Mouse (Mus musculus) MEL (cell line): ENCODE results near the gene 9530003J23Rik. TPM values are rescaled to one million over a fixed set of nuclear protein-coding genes. Genes with fewer than 3 reads are reported as not detected.
"Not testable (repeated sequence)": the region's sequence is repeated elsewhere in the genome, so short reads cannot be mapped to it uniquely, and the experiment has no call there.

Source experiments
- DNase-seq: peaks from one replicate; pipeline ENCODE4 v3.0.0; 2011; ENCODE audit warnings: low read depth, low spot score
- H3K27ac ChIP-seq: 2 replicates; pipeline ENCODE4 v1.5.1; 2012; ENCODE audit warnings: low read depth, mild to moderate bottlenecking, control low read depth, low read length, moderate library complexity; ENCODE audit not compliant: control insufficient read depth
- H3K27me3 ChIP-seq, 2 experiments: fragments of 150-350 bp in 1 of 2; sonication (generic) in 1 of 2; 2 replicates each; pipeline ENCODE4 v1.6.1; 2012; ENCODE audit warnings: low read length in 2 of 2, mild to moderate bottlenecking in 2 of 2, improper control_type of control experiment in 1 of 2, moderate library complexity in 1 of 2; ENCODE audit not compliant: insufficient read depth in 2 of 2, control insufficient read depth in 1 of 2
- H3K36me3 ChIP-seq, 2 experiments: 2 replicates each; pipeline ENCODE4 v1.6.1; 2012 to 2014; ENCODE audit warnings: low read length in 2 of 2, improper control_type of control experiment in 1 of 2, inconsistent platforms in 1 of 2, mild to moderate bottlenecking in 1 of 2; ENCODE audit not compliant: insufficient read depth in 2 of 2, control insufficient read depth in 1 of 2
- H3K4me1 ChIP-seq, 2 experiments: fragments of 150-350 bp in 1 of 2; sonication (generic) in 1 of 2; 2 replicates each; pipeline ENCODE4 v1.6.1; 2012; ENCODE audit warnings: low read length in 2 of 2, improper control_type of control experiment in 1 of 2, mild to moderate bottlenecking in 1 of 2; ENCODE audit not compliant: insufficient read depth in 2 of 2, control insufficient read depth in 1 of 2
- H3K4me3 ChIP-seq, 2 experiments: fragments of 150-350 bp in 1 of 2; sonication (generic) in 1 of 2; 2 replicates each; pipeline ENCODE4 v1.5.1; 2012; ENCODE audit warnings: low read depth in 2 of 2, low read length in 2 of 2, mild to moderate bottlenecking in 2 of 2, moderate library complexity in 2 of 2, control low read depth in 1 of 2, improper control_type of control experiment in 1 of 2; ENCODE audit not compliant: control insufficient read depth in 1 of 2, insufficient read depth in 1 of 2
- H3K79me2 ChIP-seq: 2 replicates; pipeline ENCODE4 v1.6.1; 2012; ENCODE audit warnings: mild to moderate bottlenecking, low read length, moderate library complexity; ENCODE audit not compliant: control insufficient read depth, poor library complexity, insufficient read depth
- H3K9ac ChIP-seq: 2 replicates; pipeline ENCODE4 v1.6.1; 2012; ENCODE audit warnings: low read depth, mild to moderate bottlenecking, control low read depth, low read length, moderate library complexity; ENCODE audit not compliant: control insufficient read depth, poor library complexity, severe bottlenecking
- H3K9me3 ChIP-seq: fragments of 150-350 bp; sonication (generic); replicated peaks from 2 replicates; pipeline ENCODE4 v1.6.1; 2012; ENCODE audit warnings: mild to moderate bottlenecking, low read length, improper control_type of control experiment, moderate library complexity; ENCODE audit not compliant: insufficient read depth
- BHLHE40 ChIP-seq: IDR thresholded peaks from 2 replicates; pipeline ENCODE4 v1.6.1; 2012; ENCODE audit warnings: low read depth, mild to moderate bottlenecking, inconsistent platforms, low read length, improper control_type of control experiment, borderline replicate concordance
- CHD2 ChIP-seq: IDR thresholded peaks from 2 replicates; pipeline ENCODE4 v1.6.1; 2011; ENCODE audit warnings: low read length, improper control_type of control experiment
- CTCF ChIP-seq, 3 experiments: IDR thresholded peaks in 2 of 3; conservative IDR thresholded peaks in 1 of 3; 2 replicates each; pipeline ENCODE4 v1.5.1; 2011 to 2012; ENCODE audit warnings: low read length in 3 of 3, low read depth in 2 of 3, mild to moderate bottlenecking in 2 of 3, improper control_type of control experiment in 1 of 3, inconsistent platforms in 1 of 3, mixed read lengths in 1 of 3, moderate library complexity in 1 of 3; ENCODE audit not compliant: control insufficient read depth in 1 of 3, insufficient read depth in 1 of 3, poor library complexity in 1 of 3, severe bottlenecking in 1 of 3
- ETS1 ChIP-seq: IDR thresholded peaks from 2 replicates; pipeline ENCODE4 v1.6.1; 2012; ENCODE audit warnings: low read depth, mild to moderate bottlenecking, inconsistent platforms, low read length, improper control_type of control experiment, moderate library complexity
- HCFC1 ChIP-seq: IDR thresholded peaks from 2 replicates; pipeline ENCODE4 v1.6.1; 2012; ENCODE audit warnings: low read depth, mild to moderate bottlenecking, inconsistent platforms, low read length, improper control_type of control experiment, moderate library complexity
- MAX ChIP-seq: IDR thresholded peaks from 2 replicates; pipeline ENCODE4 v1.6.1; 2011; ENCODE audit warnings: low read length, improper control_type of control experiment
- MXI1 ChIP-seq: IDR thresholded peaks from 2 replicates; pipeline ENCODE4 v1.6.1; 2011; ENCODE audit warnings: mild to moderate bottlenecking, low read depth, low read length, improper control_type of control experiment
- MYC ChIP-seq: IDR thresholded peaks from 2 replicates; pipeline ENCODE4 v1.6.1; 2011; ENCODE audit warnings: low read depth, mild to moderate bottlenecking, low read length, improper control_type of control experiment, moderate library complexity
- NRF1 ChIP-seq: IDR thresholded peaks from 2 replicates; pipeline ENCODE4 v1.6.1; 2014; ENCODE audit warnings: low read depth, mild to moderate bottlenecking, inconsistent platforms, low read length, improper control_type of control experiment, moderate library complexity; ENCODE audit not compliant: poor library complexity, insufficient read depth, severe bottlenecking
- POLR2A ChIP-seq, 2 experiments: IDR thresholded peaks; 2 replicates each; pipeline ENCODE4 v1.6.1; 2011 to 2012; ENCODE audit warnings: low read length in 2 of 2, mild to moderate bottlenecking in 2 of 2, control low read depth in 1 of 2, improper control_type of control experiment in 1 of 2, low read depth in 1 of 2, moderate library complexity in 1 of 2; ENCODE audit not compliant: control insufficient read depth in 1 of 2, insufficient read depth in 1 of 2, poor library complexity in 1 of 2
- POLR2AphosphoS5 ChIP-seq: IDR thresholded peaks from 2 replicates; pipeline ENCODE4 v1.6.1; 2012; ENCODE audit warnings: low read depth, borderline replicate concordance, mild to moderate bottlenecking, inconsistent platforms, low read length, moderate library complexity, mixed read lengths
- RAD21 ChIP-seq: IDR thresholded peaks from 2 replicates; pipeline ENCODE4 v1.6.1; 2011; ENCODE audit warnings: mild to moderate bottlenecking, low read depth, low read length, improper control_type of control experiment
- SMC3 ChIP-seq: IDR thresholded peaks from 2 replicates; pipeline ENCODE4 v1.6.1; 2011; ENCODE audit warnings: low read depth, low read length, improper control_type of control experiment
- TAL1 ChIP-seq: IDR thresholded peaks from 2 replicates; pipeline ENCODE4 v1.6.1; 2012; ENCODE audit warnings: mild to moderate bottlenecking, inconsistent platforms, low read length, moderate library complexity, mixed read lengths
- TBP ChIP-seq: IDR thresholded peaks from 2 replicates; pipeline ENCODE4 v1.8.0; 2011; ENCODE audit warnings: low read depth, low read length, improper control_type of control experiment
- USF1 ChIP-seq: IDR thresholded peaks from 2 replicates; pipeline ENCODE4 v1.6.1; 2014; ENCODE audit warnings: low read depth, mild to moderate bottlenecking, inconsistent platforms, low read length, improper control_type of control experiment, moderate library complexity
- ZC3H11A ChIP-seq: IDR thresholded peaks from 2 replicates; pipeline ENCODE4 v1.6.1; 2012; ENCODE audit warnings: low read depth, mild to moderate bottlenecking, inconsistent platforms, low read length, improper control_type of control experiment
- ZKSCAN1 ChIP-seq: IDR thresholded peaks from 2 replicates; pipeline ENCODE4 v1.6.1; 2012; ENCODE audit warnings: low read depth, mild to moderate bottlenecking, inconsistent platforms, low read length, improper control_type of control experiment, moderate library complexity
- polyA plus RNA-seq, 2 experiments: library from polyadenylated mRNA; stranded (reverse) in 1 of 2; unstranded in 1 of 2; fragments of >175 nt in 1 of 2; fragments of >200 nt in 1 of 2; gene quantifications; 2 replicates each; pipeline versions ENCODE4 v1.2.1 to v1.2.4; 2012; ENCODE audit warnings: low replicate concordance in 2 of 2, low read depth in 1 of 2; ENCODE audit not compliant: insufficient read length in 2 of 2, insufficient read depth in 1 of 2, missing spikeins in 1 of 2
- total RNA-seq: library from RNA; depleted of rRNA; stranded (reverse); fragments of 300-350 nt; gene quantifications from 2 replicates; pipeline ENCODE4 v1.2.3, GENCODE M21; 2012

The 9530003J23Rik gene
- total and polyA plus RNA-seq, 3 experiments, result not detected

DNA sequence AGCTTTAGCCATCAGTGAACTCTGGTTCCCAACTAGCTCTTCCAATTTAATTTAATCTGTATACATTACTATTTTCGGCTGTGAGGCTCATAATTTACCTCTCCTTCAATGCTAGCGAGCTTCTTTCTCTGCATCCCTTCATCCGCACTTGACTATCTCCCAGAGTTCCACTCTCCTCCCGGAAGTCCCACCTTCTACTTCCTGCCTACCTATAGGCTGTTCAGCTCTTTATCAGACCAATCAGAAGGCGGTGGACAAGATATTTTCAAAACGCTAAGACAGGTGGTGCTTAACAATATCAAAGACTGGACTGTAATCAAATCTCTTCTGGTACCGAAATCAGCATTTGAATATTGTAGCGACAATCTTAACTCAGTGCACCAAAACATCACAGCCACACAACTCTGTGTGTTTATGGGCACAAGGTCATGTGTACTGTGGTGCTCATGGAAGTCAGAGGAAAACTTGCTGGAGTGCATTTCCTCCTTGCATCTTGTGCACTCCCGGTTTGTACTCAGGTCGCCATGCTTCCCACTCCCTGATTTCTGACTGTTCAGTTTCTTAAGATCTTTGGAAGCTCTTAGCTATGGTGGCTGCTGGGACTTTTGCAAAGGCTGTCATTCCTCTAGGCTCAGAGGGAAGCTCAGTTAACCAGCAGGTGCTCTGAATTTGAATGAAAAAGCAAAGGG, 37.3 kb upstream of the 9530003J23Rik start:
- no peak overlapping the region for H3K27ac ChIP-seq
- H3K4me3 ChIP-seq, result peak overlapping the region; percentile 16 to 28; a peak in 3 of 4 replicates
- no peaks in the 10 kb centered on the region for H3K4me1 ChIP-seq
- H3K27me3 ChIP-seq, result peaks cover 2 to 3% of the 10 kb centered on the region in 2 experiments; a peak in 3 of 4 replicates
- H3K9ac ChIP-seq, result no peak overlapping the region
- H3K79me2 ChIP-seq, result no peaks in the 10 kb centered on the region
- TF ChIP-seq HCFC1 (peak; percentile 49; the same call in 1 of the 2 replicates), ETS1 (no peak), POLR2A (IDR thresholded peaks at IDR 0.05; ENCODE audit: control insufficient read depth in 1 of 2, insufficient read depth in 1 of 2, low read depth in 1 of 2, low read length in 2 of 2, poor library complexity in 1 of 2) (peak in 1 of 2 experiments; percentile 23; a peak in 1 of 4 replicates)
- TF ChIP-seq, all 39 proteins: peak for 2
- Histone ChIP-seq H3K9me3 (no peaks in the 10 kb centered on the region), H3K36me3 (no peaks in the 10 kb centered on the region)
- DNase-seq, result peak; percentile 64

DNA sequence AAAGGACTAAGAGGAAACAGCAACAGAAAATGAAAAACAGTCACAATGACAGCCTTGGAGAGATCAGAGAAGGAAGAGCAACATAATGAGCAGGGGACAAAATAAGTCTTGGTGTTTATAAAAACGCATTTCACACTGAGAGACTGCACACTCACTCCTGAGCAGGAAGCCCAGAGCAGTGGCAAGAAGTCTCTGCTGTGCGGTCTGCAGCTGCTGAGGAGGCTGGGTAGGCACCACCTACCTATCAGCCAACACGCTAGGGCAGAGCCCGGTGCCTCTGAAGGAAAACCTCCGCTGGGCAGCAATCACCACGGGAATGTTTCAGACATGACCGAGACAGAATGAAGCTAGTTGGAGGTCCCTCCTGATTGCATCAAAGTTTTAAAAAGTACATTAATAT, 36.1 kb upstream of the 9530003J23Rik start:
- H3K36me3 ChIP-seq, H3K9ac ChIP-seq, DNase-seq, H3K79me2 ChIP-seq, H3K9me3 ChIP-seq, H3K27me3 ChIP-seq, H3K4me3 ChIP-seq, H3K27ac ChIP-seq, H3K4me1 ChIP-seq: not testable (repeated sequence)

DNA sequence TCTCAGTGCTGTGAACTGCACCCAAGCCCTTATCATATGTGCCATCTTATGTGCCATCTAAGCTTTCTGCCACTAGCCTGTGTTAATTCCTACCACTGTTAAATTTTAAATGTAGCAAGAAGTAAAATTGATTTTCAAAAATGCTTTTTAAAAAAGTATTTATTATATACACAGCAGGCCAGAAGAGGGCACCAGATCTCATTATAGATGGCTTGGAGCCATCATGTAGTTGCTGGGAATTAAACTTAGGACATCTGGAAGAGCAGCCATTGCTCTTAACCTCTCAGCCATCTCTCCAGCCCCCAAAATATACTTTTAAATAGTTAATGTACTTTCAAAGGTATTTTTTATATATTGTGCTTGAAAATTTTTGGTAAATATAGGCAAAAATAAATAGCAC, 33.5 kb upstream of the 9530003J23Rik start:
- peak; percentile 38 for DNase-seq
- Histone ChIP-seq H3K4me1 (no peaks in the 10 kb centered on the region), H3K27ac (no peak overlapping the region), H3K27me3 (no peaks in the 10 kb centered on the region; a peak in 1 of 4 replicates), H3K79me2 (no peaks in the 10 kb centered on the region), H3K36me3 (no peaks in the 10 kb centered on the region), H3K4me3 (no peak overlapping the region), H3K9ac (no peak overlapping the region), H3K9me3 (no peaks in the 10 kb centered on the region)
- TF ChIP-seq RAD21, result peak; percentile 68
- TF ChIP-seq TBP, result no peak
- TF ChIP-seq TAL1, result no peak
- TF ChIP-seq MYC, result no peak
- no peak for TF ChIP-seq CHD2
- no peak for TF ChIP-seq MAX
- peak; percentile 71 for TF ChIP-seq SMC3
- peak; percentile 46 for TF ChIP-seq ZC3H11A
- no peak for TF ChIP-seq USF1
- TF ChIP-seq HCFC1, result no peak
- no peak for TF ChIP-seq POLR2AphosphoS5
- no peak for TF ChIP-seq ZKSCAN1
- TF ChIP-seq CTCF (IDR thresholded peaks at IDR 0.05 in 2 of 3, conservative IDR thresholded peaks at IDR 0.05 in 1 of 3; ENCODE audit: control insufficient read depth in 1 of 3, insufficient read depth in 1 of 3, low read depth in 2 of 3, low read length in 3 of 3, poor library complexity in 1 of 3, severe bottlenecking in 1 of 3), result peak in 2 of 3 experiments; percentile 18 to 57; a peak in 2 of 6 replicates
- TF ChIP-seq MXI1, result no peak
- no peak for TF ChIP-seq NRF1
- TF ChIP-seq BHLHE40, result no peak
